Mouse (Mus musculus): ENCODE results near the gene 6030408B16Rik.
"Not testable (repeated sequence)": the region's sequence is repeated elsewhere in the genome, so short reads cannot be mapped to it uniquely, and the experiment has no call there.

The 6030408B16Rik gene

DNA sequence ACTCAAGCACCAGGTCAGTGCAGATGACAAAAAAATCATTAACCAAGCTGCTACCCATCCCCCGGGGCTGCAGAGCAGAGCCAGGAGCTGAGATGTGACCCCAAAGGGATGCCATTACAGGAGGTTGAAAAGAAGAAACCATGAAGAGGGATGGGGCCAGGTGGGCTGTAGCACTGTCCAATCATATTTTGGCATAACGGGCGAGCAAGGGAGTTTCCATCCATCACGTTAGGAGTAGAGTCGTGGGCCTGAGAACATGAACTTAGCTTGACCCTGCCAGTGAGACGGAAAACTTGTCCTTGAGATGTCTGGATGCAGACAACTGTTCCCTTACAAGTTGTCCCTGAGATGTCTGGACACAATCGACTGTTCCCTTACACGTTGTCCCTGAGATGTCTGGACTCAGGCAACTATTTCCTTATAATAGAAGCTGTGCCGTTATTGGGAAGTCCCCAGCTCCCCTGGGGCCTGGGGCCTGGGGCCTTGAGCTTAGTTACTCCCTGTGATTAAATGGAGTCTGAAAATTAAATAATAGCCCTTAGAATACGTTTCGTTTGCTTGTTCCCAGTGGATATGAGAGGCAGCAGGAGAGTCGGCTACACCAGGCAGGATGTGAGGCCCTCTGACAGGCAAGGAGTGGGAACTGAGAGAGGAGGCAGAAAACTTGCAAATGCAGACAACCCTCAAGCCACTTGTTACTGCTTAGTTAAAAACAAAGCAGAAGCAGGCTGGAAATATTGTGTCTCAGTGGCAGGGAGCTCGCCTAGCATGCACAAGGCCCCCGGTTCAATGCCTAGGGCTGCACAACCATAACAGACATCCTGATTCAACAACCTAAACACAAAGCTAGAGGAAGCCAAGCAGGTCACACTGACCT lies 26.1 kb downstream of the 6030408B16Rik start:
- peak; percentile 78 to 85 for DNase-seq (ENCODE audit: inconsistent age in 2 of 2, low spot score in 1 of 2)

DNA sequence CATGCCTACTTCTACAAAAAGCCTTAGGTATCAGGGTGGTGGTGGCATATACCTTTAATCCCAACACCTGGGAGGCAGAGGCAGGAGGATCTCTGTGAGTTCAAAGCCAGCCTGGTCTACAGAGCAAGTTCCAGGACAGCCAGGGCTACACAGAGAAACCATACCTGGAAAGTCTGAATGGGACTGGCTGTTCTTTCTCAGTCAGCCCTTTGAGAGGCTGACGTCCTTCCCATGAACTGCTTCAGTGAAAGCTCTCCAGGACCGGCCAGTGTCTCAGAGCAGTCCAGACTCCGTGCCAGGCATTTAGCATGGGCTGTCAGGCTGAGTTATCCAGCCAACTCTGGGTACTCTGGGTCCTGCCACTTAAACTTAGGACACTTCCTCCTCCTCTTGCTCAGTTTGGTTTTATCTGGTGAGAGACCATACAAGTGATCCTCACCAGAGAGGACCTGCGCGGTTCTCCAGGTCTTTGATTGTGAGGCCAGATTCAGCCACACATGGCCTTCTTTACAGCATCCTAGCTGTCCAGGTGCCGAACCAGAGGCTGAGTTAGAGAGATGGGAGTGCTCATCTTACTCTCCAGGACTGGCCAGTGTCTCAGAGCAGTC lies 27.1 kb downstream of the 6030408B16Rik start:
- DNase-seq (ENCODE audit: inconsistent age in 2 of 2, low spot score in 1 of 2) = peak in 1 of 2 experiments; percentile 35

GRCm38 (mm10) chr15:101320618-101321041 lies 27.6 kb downstream of the 6030408B16Rik start:
- DNase-seq (ENCODE audit: inconsistent age in 2 of 2, low spot score in 1 of 2) = peak; percentile 78 to 81

- DNase-seq (ENCODE audit: inconsistent age in 2 of 2, low spot score in 1 of 2) = peak; percentile 73 to 89
These were observed 28.1 kb downstream of the 6030408B16Rik start for GRCm38 (mm10) chr15:101321126-101321525.

DNA sequence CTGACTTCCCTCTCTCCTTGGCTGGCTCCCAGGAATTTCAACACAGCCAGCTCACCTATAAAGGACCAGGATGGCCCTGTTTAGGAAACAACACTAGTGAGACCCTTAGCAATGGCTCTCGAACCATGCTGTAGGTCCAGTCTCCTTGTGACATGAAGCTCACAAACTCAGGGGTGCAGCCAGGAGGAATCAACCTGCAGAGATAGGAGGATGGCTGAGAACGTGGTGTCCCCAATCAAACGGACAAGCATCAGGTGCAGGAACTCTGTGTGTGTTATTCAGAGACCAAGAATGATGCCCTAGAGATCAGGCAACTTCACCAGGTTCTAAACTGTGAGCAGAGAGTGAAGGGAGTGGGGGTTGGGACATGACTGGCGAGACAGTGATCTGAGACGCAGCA lies 29.1 kb downstream of the 6030408B16Rik start:
- no peak for DNase-seq (ENCODE audit: inconsistent age in 2 of 2, low spot score in 1 of 2)

- peak in 1 of 2 experiments; percentile 53 for DNase-seq (ENCODE audit: inconsistent age in 2 of 2, low spot score in 1 of 2)
These were observed 29.6 kb downstream of the 6030408B16Rik start for GRCm38 (mm10) chr15:101322640-101323039.

DNA sequence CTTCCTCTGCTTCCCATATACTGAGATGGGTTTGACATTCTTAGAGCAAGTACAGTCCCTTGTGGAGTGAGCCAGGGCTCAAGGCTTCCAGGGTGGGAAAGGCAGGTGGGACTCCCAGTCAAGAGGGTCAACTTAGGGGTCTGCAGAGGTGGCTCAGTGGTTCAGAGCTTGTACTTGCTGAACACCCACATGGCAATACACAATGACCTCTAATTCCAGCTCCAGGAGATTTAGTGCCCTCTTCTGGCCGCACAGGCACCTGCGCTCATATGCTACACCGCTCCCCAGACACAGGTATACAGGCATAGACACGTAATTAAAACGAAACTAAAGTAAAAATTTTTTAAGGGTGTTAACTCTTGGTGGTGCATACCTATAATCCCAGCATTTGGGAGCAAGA lies 30.5 kb downstream of the 6030408B16Rik start:
- DNase-seq (ENCODE audit: inconsistent age in 2 of 2, low spot score in 1 of 2) = no peak

DNA sequence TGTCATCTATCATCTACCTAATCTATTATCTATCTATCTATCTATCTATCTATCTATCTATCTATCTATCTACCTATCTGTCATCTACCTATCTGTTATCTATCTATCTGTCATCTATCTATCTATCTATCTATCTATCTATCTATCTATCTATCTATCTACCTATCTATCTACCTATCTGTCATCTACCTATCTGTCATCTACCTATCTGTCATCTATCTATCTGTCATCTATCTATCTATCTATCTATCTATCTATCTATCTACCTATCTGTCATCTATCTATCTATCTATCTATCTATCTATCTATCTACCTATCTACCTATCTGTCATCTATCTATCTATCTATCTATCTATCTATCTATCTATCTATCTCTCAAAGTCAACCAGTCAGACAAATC lies 31.4 kb downstream of the 6030408B16Rik start:
- not testable (repeated sequence) for DNase-seq (ENCODE audit: inconsistent age in 2 of 2, low spot score in 1 of 2)

DNA sequence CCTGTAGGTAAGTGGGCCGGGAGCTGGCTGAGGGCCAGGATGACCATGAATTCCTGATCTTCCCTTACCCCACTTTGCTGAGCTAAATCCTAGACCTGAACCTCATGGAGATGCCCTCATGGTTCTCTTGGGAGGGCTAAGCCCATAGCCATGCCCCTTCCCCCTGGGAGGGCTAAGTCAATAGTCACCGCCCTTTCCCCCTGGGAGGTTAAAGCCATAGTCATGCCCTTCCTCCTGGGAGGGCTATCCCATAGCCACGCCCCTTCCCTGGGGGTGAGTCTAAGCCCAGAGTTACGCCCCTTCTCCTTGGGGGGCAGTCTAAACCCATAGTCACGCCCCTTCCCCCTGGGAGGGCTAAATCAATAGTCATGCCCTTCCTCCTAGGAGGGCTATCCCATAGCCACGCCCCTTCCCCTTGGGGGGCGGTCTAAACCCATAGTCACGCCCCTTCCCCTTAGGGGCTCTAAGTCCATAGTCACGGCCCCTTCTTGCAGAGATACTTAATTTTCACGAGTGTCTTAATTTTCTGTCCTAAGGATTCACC lies 33.1 kb downstream of the 6030408B16Rik start:
- DNase-seq (ENCODE audit: inconsistent age in 2 of 2, low spot score in 1 of 2) = peak; percentile 37 to 49

GRCm38 (mm10) chr15:101327282-101327681 lies 34.3 kb downstream of the 6030408B16Rik start:
- peak; percentile 86 to 95 for DNase-seq (ENCODE audit: inconsistent age in 2 of 2, low spot score in 1 of 2)

DNA sequence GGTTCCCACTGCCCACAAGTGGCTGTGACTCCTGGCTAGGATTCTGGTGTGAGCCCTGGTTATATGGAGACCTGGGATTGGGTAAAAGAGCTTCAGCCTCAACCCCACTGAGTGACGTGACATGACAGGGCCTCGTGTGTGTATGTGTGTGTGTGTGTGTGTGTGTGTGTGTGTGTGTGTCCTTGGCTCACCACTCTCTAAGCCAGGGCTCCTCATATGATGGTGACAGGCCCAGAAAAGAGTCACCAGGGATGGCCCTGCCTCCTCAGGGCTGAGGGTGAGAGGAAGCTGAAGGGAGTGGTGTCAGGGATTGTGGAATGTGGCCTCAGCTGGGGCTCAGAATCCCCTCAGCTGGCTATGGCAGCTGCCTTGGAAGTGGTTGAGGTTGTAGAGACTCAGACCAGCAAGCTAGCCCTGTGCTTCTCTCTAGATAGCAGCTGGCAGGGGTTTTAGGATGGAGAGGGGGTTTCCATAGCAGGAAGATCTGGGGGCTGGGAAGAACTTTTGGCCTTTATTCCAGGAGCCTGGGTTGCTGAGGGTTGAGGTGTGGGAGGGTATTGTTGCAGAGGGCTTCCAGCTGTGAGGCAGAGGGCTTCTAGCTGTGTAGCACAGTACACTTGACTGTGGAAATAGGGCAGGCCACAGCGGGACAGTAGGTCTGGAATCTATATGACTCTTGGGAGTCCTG lies 36.0 kb downstream of the 6030408B16Rik start:
- DNase-seq (ENCODE audit: inconsistent age in 2 of 2, low spot score in 1 of 2) = no peak

DNA sequence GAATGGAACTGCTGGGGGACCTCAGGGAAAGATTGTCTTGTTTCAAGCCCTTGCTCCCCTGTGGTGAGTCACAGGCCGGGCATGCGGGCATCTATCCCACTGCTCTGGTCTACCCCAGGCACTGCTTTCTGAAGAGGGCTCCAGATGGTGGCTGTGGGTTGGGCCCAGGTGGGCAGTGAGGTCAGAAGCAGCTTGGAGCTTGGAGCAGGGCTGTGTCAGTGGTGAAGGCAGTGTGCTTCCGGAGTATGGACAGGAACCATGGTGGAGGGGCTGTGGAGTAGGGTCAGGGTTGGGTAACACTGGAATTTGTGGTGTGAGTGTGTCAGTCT lies 36.5 kb downstream of the 6030408B16Rik start:
- DNase-seq (ENCODE audit: inconsistent age in 2 of 2, low spot score in 1 of 2) = no peak

GRCm38 (mm10) chr15:101331090-101331489 lies 38.1 kb downstream of the 6030408B16Rik start:
- no peak for DNase-seq (ENCODE audit: inconsistent age in 2 of 2, low spot score in 1 of 2)

DNA sequence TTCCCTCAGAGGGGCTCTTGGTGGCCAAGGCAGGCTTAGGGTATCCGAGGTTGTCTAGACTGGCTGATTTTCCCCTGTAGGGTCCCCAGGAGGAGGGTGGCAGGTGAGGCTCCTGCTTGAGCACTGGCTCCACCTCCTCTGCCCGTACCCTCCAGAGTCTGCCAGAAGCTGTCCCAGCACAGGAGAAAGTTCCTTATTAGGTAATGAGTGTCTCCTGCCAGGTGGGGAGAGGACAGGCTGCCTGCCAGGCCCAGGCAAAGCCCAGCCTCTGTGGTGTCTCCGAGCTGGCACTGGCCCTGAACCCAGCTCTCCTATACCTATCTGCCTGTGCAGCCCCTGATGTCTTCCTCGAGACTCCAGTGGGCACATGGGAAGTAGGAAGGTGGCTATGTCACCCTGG lies 39.4 kb downstream of the 6030408B16Rik start:
- no peak for DNase-seq (ENCODE audit: inconsistent age in 2 of 2, low spot score in 1 of 2)

GRCm38 (mm10) chr15:101333165-101333564 lies 40.2 kb downstream of the 6030408B16Rik start:
- no peak for DNase-seq (ENCODE audit: inconsistent age in 2 of 2, low spot score in 1 of 2)

- DNase-seq (ENCODE audit: inconsistent age in 2 of 2, low spot score in 1 of 2) = no peak
These were observed 40.6 kb downstream of the 6030408B16Rik start for GRCm38 (mm10) chr15:101333648-101334047.

DNA sequence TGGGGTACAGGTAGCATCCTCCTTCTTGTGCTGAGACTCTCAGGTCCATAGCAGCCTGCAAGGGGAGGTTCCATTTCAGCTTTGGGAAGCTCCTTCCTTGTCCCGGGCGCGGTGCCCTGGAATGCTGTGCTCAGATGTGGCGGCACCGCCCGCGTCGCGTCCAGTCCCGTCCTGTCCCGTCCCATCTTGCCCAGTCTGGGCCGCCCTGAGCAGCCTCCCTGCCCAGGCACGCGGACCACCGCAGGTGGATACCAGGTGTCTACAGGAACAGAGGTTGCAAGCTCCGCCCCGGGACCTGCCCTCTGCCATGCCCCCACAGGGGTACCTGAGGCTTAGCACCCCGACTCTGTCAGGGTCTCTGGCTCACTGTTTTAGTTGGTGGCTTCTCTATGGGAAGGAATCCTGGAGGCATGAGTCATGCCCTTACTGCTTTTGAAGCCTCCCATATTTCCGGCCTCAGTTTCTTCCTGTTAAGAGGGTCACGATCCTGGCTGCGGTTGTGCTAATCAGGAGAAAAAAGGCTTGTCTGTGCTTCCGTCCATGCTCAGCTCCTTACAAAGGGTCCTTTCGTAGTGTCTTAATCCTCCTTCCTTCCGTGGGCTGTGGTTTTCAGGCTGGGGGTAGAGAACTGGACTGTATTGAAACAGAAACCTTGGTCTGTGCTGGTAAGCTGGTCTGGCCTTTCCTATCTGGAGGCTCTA lies 43.6 kb downstream of the 6030408B16Rik start:
- DNase-seq (ENCODE audit: inconsistent age in 2 of 2, low spot score in 1 of 2) = peak; percentile 35 to 60

DNA sequence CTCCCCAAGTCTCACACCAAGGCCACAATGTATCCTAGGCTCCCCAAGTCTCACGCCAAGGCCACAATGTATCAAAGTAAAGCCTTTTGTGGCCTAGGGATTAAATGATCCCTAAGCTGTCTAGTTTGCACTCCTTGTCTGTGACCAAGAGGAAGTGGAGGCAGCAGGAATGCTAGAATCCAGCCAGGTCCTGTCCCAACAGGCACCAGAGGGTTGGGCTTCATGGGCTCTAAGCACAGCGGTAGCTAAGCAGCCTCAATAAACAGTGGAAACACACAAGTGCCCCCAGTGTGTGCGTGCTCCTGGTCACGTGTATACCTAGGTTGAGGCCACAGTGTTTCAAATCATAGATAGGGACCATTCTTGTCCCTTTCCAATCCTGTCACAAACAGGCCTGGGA lies 45.3 kb downstream of the 6030408B16Rik start:
- DNase-seq (ENCODE audit: inconsistent age in 2 of 2, low spot score in 1 of 2) = no peak

GRCm38 (mm10) chr15:101339537-101339936 lies 46.5 kb downstream of the 6030408B16Rik start:
- peak; percentile 83 to 95 for DNase-seq (ENCODE audit: inconsistent age in 2 of 2, low spot score in 1 of 2)

GRCm38 (mm10) chr15:101341797-101342515 lies 48.9 kb downstream of the 6030408B16Rik start:
- DNase-seq (ENCODE audit: inconsistent age in 2 of 2, low spot score in 1 of 2) = peak; percentile 45 to 86

Measured in adrenal gland, adult (tissue).